Mouse (Mus musculus) heart, embryonic 10.5 days (tissue): ENCODE measurements around the gene Sgcd. TPM values are rescaled to one million over a fixed set of nuclear protein-coding genes. Genes with fewer than 3 reads are reported as not detected.

Source experiments
- DNase-seq: peaks from one replicate; pipeline ENCODE4 v3.0.0-alpha.2; 2017; ENCODE audit warnings: low spot score
- H3K27ac ChIP-seq: fragments of 300-500 bp; sonication (generic); 2 replicates; pipeline ENCODE4 v1.5.1; 2016; ENCODE audit warnings: mild to moderate bottlenecking
- H3K27me3 ChIP-seq: fragments of 300-500 bp; sonication (generic); 2 replicates; pipeline ENCODE4 v1.6.1; 2016; ENCODE audit warnings: mild to moderate bottlenecking; ENCODE audit not compliant: poor library complexity, insufficient read depth, severe bottlenecking
- H3K36me3 ChIP-seq: fragments of 300-500 bp; sonication (generic); 2 replicates; pipeline ENCODE4 v1.6.1; 2016; ENCODE audit warnings: mild to moderate bottlenecking, moderate library complexity
- H3K4me1 ChIP-seq: fragments of 300-500 bp; sonication (generic); 2 replicates; pipeline ENCODE4 v1.6.1; 2016; ENCODE audit warnings: mild to moderate bottlenecking
- H3K4me3 ChIP-seq: fragments of 300-500 bp; sonication (generic); 2 replicates; pipeline ENCODE4 v1.5.1; 2016; ENCODE audit warnings: mild to moderate bottlenecking, moderate library complexity
- H3K9me3 ChIP-seq: fragments of 300-500 bp; sonication (generic); 2 replicates; pipeline ENCODE4 v1.6.1; 2016; ENCODE audit warnings: mild to moderate bottlenecking, moderate library complexity
- WGBS: fragments of 180-500 bp; shearing (Covaris S2); methylation state at CpG from one replicate; pipeline ENCODE4 v1.1.7; 2016; 5-methylcytosine and 5-hydroxymethylcytosine counted together
- polyA plus RNA-seq: library from polyadenylated mRNA; unstranded; fragments of >200 nt; fragmentation: Nextera tagmentation; extraction: Ambion mirVana; gene quantifications from 2 replicates; pipeline ENCODE4 v1.2.1, GENCODE M21; 2016

Sgcd gene
- 4.7 and 5.9 TPM in 2 replicates for polyA plus RNA-seq

DNA sequence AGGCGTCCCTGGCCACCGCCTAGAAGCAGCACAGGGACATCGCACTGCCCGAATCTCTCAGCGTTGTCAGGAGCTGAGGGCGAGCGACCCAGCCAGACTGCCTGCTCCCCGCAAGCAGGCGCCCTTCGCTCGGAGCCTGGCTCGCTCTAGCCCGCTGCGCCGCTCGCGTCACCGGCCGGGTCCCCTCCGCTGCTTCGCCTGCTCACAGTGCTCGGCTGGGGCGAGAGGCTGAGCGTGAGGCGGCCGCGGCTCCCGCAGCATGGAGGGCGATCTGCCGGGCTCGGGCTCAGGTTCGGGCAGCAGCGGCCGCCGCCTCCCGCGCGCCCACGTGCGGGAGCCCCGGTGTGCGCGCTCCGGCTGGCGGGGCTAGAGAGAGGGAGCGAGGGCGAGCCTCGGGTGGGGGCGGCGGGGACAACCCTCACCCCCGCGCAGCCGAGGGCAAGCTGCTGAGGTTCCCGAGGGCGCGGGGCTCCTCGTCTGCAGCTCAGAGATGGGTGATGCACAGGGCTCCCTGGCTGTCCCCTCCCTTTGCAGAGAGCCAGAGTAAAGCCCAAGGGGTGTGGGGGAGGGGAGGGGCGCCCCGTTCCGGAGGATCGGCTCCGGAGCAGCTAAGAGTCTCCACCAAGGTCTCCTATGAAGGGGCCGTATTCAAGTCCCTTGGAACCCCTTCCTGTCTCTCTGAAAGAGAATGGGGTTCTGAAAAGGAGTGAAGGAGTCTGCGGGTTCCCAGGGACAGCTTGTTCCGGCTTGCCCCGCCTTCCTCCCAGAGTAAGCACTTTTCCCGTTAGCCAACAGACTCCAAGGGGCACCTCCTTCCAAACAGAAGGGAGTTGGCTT, at the start of gene Sgcd:
TSS of gene Sgcd (minus strand) at position 273 of the 837 bp plus-strand sequence.
- peaks cover 49% of the 10 kb centered on the region for H3K27me3 ChIP-seq
- under 1% methylated on average over 57 of the region's 67 CpGs for WGBS
- H3K4me1 ChIP-seq: peaks cover 8% of the 10 kb centered on the region; the same call in 1 of the 2 replicates
- H3K4me3 ChIP-seq: peak within 1 kb of the TSS; percentile 81
- DNase-seq: peak; percentile 77
- peak within 1 kb of the TSS; percentile 81 for H3K27ac ChIP-seq
- no peaks in the 10 kb centered on the region for H3K9me3 ChIP-seq
- no peaks in the 10 kb centered on the region for H3K36me3 ChIP-seq

- no peak for DNase-seq
- Histone ChIP-seq H3K27ac (no peak overlapping the region), H3K9me3 (no peaks in the 10 kb centered on the region), H3K27me3 (no peaks in the 10 kb centered on the region), H3K36me3 (no peaks in the 10 kb centered on the region), H3K4me3 (no peak overlapping the region), H3K4me1 (no peaks in the 10 kb centered on the region)
- 70% methylated on average over 4 of the region's 4 CpGs for WGBS
Observed at GRCm38 (mm10) chr11:48038051-48038450, 49.3 kb upstream of the Sgcd start.

DNA sequence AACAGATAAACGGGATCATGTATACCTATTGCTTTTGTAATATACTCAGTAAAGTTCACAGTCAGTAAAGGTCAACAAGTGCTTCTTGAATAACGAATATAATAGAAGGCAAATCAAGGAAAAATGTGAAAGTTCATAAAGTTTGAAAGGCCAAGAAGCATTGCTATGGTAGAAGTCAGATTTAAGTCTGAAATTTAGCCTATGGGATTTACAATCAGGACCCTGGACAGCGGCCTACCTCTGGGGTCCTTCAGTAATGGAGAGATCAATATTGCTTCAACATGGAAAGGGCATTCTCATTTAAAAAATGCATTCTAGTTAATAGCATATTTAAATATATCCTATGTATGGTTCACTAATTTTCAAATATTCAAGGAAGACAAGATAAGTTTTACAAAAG, 24.1 kb upstream of the Sgcd start:
- H3K27ac ChIP-seq: no peak overlapping the region
- H3K27me3 ChIP-seq: no peaks in the 10 kb centered on the region
- no peaks in the 10 kb centered on the region for H3K4me1 ChIP-seq
- H3K4me3 ChIP-seq: no peak overlapping the region
- DNase-seq: no peak
- WGBS: 44% methylated on average over 3 of the region's 3 CpGs
- H3K9me3 ChIP-seq: no peaks in the 10 kb centered on the region
- no peaks in the 10 kb centered on the region for H3K36me3 ChIP-seq

- 1% methylated on average over 31 of the region's 31 CpGs for WGBS
- no peaks in the 10 kb centered on the region for H3K36me3 ChIP-seq
- DNase-seq: no peak
- no peaks in the 10 kb centered on the region for H3K9me3 ChIP-seq
- H3K4me1 ChIP-seq: peaks cover 8% of the 10 kb centered on the region; the same call in 1 of the 2 replicates
- H3K4me3 ChIP-seq: peak overlapping the region; percentile 81
- H3K27ac ChIP-seq: peak overlapping the region; percentile 81
- peaks cover 49% of the 10 kb centered on the region for H3K27me3 ChIP-seq
Observed at GRCm38 (mm10) chr11:47988333-47988696, 454 bp downstream of the Sgcd start.

GRCm38 (mm10) chr11:47987893-47988267, 889 bp downstream of the Sgcd start:
- 14% methylated on average over 12 of the region's 12 CpGs for WGBS
- H3K27ac ChIP-seq: no peak overlapping the region

DNA sequence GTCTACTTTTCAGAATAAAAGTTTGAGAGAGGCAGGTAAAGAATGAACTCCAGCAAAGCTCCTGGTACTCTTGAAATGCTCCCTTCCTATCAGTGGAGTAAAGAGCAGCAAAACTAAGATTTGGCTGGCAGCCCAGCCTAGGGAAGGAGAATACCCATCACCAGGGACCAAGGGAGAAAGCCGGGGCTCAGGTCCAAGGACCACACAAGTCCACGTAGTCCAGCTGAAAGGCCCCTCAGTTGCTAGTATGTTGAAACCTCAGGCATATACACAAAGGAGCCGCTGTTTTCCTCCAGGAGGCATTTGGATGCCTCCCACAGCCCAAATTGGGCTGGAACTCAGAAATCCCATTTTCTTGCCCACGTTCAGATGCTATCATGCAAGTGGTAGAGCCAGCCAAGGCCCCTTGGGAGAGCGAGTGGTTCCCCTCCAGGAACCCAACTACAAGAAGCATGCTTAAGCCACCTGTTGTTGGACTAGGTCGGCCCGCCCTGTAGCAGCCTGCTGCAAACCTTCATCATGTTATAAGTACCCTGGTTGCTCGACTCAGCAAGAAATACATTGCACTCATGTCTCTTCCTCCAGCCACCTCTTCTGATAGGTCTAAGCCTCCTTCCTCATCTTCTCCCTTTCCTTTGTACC, 1.4 kb downstream of the Sgcd start:
- no peaks in the 10 kb centered on the region for H3K36me3 ChIP-seq
- no peaks in the 10 kb centered on the region for H3K9me3 ChIP-seq
- DNase-seq: no peak
- peak overlapping the region; percentile 81 for H3K4me3 ChIP-seq
- peaks cover 8% of the 10 kb centered on the region; the same call in 1 of the 2 replicates for H3K4me1 ChIP-seq
- no peak overlapping the region for H3K27ac ChIP-seq
- peaks cover 49% of the 10 kb centered on the region for H3K27me3 ChIP-seq
- WGBS: 64% methylated on average over 8 of the region's 8 CpGs

More at GRCm38 (mm10) chr11:47987893-47988267, 889 bp downstream of the Sgcd start:
- Histone ChIP-seq H3K36me3 (no peaks in the 10 kb centered on the region), H3K9me3 (no peaks in the 10 kb centered on the region), H3K27me3 (peaks cover 49% of the 10 kb centered on the region), H3K4me3 (peak overlapping the region; percentile 81), H3K4me1 (peaks cover 8% of the 10 kb centered on the region; the same call in 1 of the 2 replicates)
- DNase-seq: no peak

GRCm38 (mm10) chr11:47982152-47982551, 6.6 kb downstream of the Sgcd start:
- H3K9me3 ChIP-seq: no peaks in the 10 kb centered on the region
- H3K4me1 ChIP-seq: no peaks in the 10 kb centered on the region
- no peaks in the 10 kb centered on the region for H3K36me3 ChIP-seq
- no peak overlapping the region for H3K27ac ChIP-seq
- peaks cover 14% of the 10 kb centered on the region for H3K27me3 ChIP-seq
- WGBS: 72% methylated on average over 1 of the region's 1 CpGs
- H3K4me3 ChIP-seq: no peak overlapping the region
- DNase-seq: no peak

DNA sequence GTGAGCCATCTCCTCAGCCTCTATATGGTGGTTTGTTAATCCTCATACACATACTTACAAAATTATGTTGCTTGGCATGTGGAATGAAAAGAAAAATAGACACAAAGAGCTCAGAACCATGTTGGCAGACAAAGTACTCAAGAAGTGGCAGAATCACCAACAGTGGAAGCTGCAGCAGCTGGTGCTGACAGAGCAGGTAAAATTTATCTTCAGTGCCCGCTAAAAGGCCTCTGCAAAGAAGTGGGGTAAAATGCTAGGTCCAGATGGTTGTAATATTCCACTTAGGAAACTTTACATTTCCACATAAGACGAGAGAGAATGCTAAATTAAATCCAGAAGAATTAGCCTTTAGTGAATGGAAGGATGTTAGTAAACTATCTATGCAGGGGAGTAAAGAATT, 7.7 kb downstream of the Sgcd start:
- H3K4me1 ChIP-seq: no peaks in the 10 kb centered on the region
- H3K4me3 ChIP-seq: no peak overlapping the region
- H3K27ac ChIP-seq: no peak overlapping the region
- no peak for DNase-seq
- H3K9me3 ChIP-seq: no peaks in the 10 kb centered on the region
- 58% methylated on average over 2 of the region's 2 CpGs for WGBS
- H3K27me3 ChIP-seq: peaks cover 3% of the 10 kb centered on the region
- no peaks in the 10 kb centered on the region for H3K36me3 ChIP-seq

DNA sequence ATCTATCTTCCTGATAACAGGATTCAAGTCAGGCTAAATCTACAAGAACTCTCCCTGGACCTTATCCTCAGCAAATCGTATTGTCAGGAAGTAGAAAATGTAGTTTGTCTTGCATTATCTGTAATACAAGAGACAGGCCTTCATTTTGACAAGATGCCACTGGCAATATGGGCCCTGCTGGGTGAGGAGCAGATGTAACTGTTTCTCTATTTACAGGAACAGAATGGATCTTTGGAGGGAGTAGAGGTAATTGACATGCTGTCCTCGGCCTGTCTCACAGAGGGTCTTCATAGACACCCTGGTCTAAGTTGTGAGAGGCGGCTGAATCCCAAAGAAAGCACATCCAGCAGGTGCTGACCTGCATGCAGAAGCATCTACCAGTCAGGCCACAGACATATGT, 35.5 kb downstream of the Sgcd start:
- Histone ChIP-seq H3K36me3 (no peaks in the 10 kb centered on the region), H3K4me1 (no peaks in the 10 kb centered on the region), H3K9me3 (no peaks in the 10 kb centered on the region), H3K4me3 (no peak overlapping the region), H3K27ac (no peak overlapping the region), H3K27me3 (no peaks in the 10 kb centered on the region)
- WGBS: 72% methylated on average over 3 of the region's 3 CpGs
- no peak for DNase-seq

DNA sequence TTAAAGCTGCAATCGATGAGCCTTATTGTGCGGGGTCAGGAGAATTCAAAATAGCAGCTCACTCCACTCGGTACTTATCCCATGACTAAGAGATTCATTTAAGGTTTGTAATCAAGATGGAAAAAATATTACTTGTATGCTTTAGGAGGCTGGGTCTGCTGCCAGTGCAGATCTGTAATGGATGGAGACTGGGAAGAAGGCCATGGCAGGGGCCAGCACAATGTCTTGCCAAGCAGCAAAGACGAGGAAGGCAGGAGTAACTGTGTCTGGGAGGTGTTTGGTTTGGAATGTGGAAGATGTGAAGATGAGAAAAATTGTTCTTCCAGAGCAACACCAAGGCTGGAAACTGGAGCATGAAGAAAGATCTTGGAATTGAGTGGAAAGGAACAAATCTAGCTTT, 36.4 kb downstream of the Sgcd start:
- 83% methylated on average over 4 of the region's 4 CpGs for WGBS
- H3K4me1 ChIP-seq: no peaks in the 10 kb centered on the region
- no peak overlapping the region for H3K4me3 ChIP-seq
- H3K27me3 ChIP-seq: no peaks in the 10 kb centered on the region
- H3K36me3 ChIP-seq: no peaks in the 10 kb centered on the region
- no peak overlapping the region for H3K27ac ChIP-seq
- no peaks in the 10 kb centered on the region for H3K9me3 ChIP-seq
- DNase-seq: no peak

DNA sequence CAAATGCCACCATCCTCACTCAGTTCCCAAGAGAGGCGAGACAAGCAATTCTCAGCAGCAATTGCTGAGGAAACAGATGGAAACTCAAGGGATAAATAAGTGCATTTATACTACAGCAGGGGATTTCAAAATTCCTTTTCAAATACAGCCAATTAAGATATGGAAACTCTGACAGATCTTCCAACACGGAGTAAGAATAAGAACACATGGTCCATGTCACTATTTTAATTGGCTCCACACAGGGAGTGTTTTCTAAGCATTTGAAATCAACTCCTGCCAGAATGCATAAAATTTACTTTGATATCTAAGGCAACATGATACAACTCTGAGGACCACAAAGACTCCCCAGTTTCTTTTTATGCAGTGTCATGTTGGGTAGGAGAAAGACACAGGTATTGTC, 49.0 kb downstream of the Sgcd start:
- DNase-seq: no peak
- H3K27me3 ChIP-seq: no peaks in the 10 kb centered on the region
- no peaks in the 10 kb centered on the region for H3K36me3 ChIP-seq
- WGBS: 76% methylated on average over 2 of the region's 2 CpGs
- no peaks in the 10 kb centered on the region for H3K9me3 ChIP-seq
- H3K4me3 ChIP-seq: no peak overlapping the region
- H3K27ac ChIP-seq: no peak overlapping the region
- H3K4me1 ChIP-seq: no peaks in the 10 kb centered on the region

DNA sequence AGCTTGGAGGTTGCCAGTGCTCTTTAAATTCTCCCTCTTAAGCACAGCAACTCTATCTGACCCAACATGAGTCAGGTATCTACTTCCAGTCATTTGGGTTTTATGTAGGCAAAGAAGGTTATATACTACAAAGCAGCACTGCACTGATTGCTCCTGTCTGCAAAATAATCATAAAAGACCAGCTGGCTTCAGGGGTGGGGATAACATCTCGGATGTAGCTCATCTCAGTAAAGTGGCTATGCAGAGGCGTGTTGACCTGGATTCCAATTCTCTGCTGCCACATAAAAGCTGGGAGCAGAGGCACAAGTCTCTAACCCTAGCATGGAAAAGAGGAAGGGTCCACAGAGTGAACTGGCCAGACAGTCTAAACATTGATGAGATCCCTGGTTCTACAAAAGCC, 71.2 kb downstream of the Sgcd start:
- DNase-seq: no peak
- Histone ChIP-seq H3K27ac (no peak overlapping the region), H3K9me3 (no peaks in the 10 kb centered on the region), H3K4me3 (no peak overlapping the region), H3K4me1 (no peaks in the 10 kb centered on the region), H3K27me3 (no peaks in the 10 kb centered on the region), H3K36me3 (no peaks in the 10 kb centered on the region)
- WGBS: 78% methylated on average over 2 of the region's 2 CpGs

- H3K4me1 ChIP-seq: no peaks in the 10 kb centered on the region
- no peaks in the 10 kb centered on the region for H3K36me3 ChIP-seq
- no peak for DNase-seq
- H3K9me3 ChIP-seq: no peaks in the 10 kb centered on the region
- no peak overlapping the region for H3K27ac ChIP-seq
- 86% methylated on average over 3 of the region's 3 CpGs for WGBS
- no peak overlapping the region for H3K4me3 ChIP-seq
- H3K27me3 ChIP-seq: no peaks in the 10 kb centered on the region
Observed at GRCm38 (mm10) chr11:47891617-47892172, 97.1 kb downstream of the Sgcd start.
